Mouse (Mus musculus): ENCODE results near the gene Mreg.

The Mreg gene

DNA sequence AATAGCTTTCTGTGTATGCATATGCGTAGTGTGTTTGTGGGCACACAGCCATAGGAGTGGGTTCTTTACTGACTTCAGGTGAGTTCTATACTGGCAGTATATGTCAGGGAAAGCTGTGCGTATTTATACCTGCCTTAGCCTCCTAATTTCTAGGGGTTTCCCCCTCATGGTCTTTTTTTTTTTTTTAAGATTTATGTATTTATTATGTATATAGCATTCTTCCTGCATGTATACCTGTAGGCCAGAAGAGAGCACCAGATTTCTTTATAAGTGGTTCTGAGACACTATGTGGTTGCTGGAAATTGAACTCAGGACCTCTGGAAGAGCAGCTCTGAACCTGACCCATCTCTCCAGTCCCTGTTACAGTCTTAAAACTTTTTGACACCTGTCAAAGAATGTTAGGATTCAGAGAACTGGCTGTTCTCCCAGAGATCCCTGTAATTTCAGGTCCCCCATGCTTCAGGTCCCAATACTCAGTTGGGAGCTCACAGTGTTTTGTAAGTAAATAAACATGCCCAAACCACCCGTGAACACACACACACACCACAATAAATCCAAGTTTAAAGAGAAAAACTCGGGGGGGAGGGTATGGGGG lies 14.9 kb upstream of the Mreg start:
- peak; percentile 19 for DNase-seq (ENCODE audit: low read depth)

DNA sequence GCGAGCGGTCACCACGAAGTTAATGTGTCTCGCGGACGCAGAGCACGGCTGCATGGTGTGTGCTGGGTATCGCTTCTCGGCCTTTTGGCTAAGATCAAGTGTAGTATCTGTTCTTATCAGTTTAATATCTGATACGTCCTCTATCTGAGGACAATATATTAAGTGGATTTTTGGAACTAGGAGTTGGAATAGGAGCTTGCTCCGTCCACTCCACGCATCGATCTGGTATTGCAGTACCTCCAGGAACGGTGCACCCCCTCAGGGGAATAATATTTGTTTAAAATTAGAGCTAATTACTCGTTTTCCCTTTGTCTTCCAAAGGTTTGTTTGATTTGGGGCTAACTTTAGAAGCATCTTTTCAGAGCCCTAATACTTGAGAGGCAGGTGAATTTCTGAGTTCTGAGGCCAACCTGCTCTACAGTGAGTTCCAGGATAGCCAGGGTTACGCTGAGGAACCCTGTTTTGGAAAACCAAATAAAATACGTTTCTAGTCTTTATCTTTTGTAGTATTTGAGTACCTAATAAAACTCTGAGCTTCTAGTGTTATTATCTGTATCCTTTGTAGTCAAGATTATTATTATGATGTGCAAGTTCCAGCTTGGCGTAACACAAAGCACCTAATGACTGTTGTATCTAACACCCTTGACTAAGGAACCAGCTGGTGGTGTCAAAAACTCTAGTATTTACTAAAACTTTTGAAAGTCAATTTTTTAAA lies 14.2 kb upstream of the Mreg start:
- peak; percentile 60 for DNase-seq (ENCODE audit: low read depth)

DNA sequence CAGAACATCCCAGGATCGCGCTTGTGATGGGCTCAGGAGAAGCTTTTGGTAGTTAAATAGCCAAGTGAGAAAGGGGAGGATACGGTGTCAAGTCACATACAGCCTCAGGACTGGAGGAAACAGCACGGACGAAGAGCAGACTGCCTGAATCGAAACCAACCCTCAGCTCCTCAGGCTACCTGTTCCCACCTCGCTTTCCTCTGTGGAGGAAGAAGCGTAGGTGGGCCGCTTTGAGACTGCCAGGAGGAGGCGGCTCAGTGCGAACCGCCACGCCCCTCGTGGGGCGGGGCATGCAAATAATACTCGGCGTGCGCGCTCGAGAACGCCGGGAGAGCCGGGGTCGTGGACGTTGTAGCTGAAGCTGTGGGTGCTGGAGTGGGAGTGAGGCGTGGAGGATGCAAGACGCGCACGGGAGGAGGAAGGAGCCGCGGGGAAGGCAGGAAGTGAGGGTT lies 13.6 kb upstream of the Mreg start:
- DNase-seq (ENCODE audit: low read depth), result peak; percentile 90

DNA sequence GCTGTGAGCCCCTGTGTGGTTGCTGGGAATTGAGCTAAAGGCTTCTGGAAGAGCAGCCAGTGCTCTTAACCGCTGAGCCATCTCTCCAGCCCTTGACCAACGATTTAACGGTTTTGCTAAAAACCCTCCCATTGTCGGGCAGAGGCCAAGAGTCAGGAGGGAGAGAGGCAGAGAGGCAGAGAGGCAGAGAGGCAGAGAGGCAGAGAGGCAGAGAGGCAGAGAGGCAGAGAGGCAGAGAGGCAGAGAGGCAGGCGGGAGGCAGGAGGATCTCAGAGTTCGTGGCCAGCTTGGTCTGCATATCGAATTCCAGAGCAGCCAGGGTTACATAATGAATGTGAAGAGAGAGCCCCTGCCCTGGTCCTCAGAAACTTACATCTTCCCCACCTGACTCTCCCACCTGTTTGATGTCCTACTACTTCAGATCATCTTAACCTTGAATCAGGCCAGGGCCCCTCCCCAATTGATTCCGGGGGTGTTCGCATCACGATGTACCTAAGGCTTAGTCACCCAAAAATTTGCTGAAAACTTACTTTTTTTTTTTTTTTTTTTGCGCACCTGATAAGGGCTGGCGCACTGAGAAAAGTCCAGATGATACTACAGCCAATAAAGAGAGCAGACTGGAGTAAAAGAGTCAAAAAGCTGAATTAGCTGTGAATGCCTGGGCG lies 13.1 kb upstream of the Mreg start:
- no peak for DNase-seq (ENCODE audit: low read depth)

DNA sequence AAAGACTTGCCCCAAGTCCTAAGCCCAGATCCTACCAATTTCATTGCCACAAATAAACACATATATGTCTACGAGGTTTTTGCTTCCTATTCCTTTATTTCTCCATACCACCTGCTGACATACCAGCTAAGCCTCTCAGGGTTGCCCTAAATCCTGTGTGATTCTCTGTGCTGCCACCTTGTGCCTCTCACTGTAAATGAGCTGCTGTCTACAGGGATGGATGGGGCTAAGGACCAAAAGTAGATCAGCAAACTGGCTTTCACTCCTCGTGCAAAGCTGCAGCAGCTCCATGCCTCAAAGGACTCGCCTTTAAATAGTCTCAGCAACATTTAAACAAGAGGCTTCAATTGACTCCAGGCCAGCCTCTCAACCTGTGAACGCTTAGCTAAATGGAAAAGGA lies 7.9 kb upstream of the Mreg start:
- DNase-seq (ENCODE audit: low read depth), result no peak

DNA sequence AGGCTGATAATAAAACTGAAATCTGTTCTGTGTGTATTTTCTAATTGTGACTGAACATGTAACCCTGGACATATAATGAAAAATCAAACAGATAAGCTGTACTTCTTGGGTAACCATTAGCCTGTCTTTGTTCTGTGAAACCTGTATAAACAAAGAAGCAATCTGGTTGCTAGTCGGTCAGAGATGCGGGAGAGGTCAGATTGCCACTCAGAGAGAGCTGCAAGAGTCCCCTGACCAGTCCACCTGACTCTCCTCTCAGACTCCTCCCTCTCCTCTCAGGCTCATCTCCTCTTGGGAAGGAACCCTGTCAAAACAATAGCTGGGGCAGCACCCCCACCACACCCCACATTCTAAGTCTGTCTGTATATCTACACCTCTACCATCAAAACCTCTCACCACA lies 7.0 kb upstream of the Mreg start:
- DNase-seq (ENCODE audit: low read depth), result no peak

DNA sequence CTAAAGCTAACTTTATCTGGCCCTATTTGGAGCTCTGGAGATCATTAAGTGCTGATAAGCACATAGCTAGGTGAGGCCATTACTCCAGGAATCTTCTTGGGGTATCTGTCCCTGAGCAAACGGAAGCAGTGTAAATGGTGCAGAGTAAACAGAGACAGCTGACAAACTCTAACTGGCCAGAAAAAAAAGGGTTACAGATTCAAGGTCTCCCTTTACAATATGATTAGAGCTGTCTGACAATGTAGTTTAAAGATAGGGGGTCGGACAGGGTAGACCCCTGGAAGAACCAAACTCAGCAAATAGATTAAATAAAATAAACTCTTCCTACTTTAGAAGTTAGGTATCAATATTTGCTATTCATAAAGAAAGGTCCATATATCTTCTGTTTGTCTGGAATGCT lies 6.5 kb upstream of the Mreg start:
- DNase-seq (ENCODE audit: low read depth), result no peak

DNA sequence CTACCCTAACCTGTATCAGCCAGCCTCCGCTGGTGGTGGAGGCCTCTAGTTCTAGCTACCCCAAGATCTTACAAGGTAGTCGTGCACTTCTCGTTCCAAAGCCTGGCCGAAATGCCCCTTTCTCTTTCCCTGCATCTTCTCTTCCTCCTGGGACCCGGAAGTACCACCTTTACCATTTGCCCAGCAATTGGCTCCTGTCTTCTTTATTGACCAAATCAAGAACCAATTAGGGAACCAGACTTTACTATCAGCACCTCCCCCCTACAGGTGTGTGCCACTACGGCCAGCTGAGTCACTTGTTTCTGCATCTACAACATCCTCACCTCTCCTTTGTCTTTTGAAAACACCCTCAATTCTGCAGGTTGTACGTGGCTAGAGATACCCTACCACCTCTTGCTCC lies 4.7 kb upstream of the Mreg start:
- no peak for DNase-seq (ENCODE audit: low read depth)

DNA sequence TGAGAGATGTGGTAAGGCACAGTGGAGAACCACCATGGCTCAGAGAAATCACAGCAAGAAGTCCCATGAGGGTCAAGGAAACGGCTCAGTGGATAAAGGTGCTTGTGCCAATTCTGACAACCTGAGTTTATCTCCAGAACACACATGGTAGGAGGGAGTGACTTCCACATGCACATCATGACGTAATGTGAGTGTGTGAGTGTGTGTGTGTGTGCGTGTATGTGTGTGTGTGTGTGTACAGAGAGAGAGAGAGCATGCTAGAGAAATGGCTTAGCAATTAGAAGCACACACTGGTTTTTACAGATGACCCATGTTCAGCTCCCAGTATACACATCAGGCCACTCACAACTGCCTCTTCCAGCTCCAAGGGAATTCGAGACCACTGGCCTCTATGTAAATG lies 3.1 kb upstream of the Mreg start:
- no peak for DNase-seq (ENCODE audit: low read depth)

DNA sequence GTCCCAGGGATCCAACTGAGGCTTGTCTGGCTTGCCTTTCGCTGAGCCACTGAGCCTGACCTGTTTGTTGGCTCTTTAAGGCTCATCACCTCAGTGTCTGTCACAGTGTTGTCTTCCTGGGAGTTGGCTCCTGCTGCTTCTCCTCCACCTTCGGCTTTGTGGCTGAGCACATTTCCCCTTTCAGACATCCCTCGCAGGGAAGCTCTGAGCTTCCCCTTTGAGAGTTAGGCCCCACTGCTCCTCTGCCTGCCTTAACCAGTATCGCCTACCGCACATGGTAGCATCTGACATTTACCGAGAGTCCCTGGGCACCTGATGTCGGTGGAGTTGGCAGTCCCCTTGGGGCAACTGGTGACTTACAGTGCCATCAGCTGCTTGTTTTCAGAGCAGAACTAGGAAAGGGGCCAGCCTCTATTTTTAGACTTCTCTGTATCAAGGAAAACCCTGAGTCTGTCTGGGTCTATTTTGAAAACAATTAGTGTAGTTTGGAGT lies 2.4 kb upstream of the Mreg start:
- no peak for DNase-seq (ENCODE audit: low read depth)

DNA sequence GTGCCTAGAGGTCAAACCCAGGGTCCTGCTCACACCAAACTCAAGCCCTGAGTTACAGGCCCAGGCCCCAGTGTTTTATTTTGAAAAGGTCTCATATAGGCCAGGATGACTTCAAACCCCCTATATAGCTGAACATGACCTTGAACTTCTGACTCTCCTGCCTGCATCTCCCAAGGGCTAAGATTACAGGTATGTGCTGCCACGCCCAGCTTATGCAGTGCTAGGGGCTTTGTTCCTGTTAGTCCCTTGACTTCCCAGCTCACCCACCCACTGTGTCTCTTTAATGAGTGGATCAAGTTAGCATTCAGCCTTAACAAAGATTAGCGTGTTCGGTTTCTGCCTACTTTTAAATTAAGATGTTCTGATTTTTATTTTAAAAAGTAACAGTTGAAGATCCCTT lies 1.8 kb upstream of the Mreg start:
- DNase-seq (ENCODE audit: low read depth), result no peak

DNA sequence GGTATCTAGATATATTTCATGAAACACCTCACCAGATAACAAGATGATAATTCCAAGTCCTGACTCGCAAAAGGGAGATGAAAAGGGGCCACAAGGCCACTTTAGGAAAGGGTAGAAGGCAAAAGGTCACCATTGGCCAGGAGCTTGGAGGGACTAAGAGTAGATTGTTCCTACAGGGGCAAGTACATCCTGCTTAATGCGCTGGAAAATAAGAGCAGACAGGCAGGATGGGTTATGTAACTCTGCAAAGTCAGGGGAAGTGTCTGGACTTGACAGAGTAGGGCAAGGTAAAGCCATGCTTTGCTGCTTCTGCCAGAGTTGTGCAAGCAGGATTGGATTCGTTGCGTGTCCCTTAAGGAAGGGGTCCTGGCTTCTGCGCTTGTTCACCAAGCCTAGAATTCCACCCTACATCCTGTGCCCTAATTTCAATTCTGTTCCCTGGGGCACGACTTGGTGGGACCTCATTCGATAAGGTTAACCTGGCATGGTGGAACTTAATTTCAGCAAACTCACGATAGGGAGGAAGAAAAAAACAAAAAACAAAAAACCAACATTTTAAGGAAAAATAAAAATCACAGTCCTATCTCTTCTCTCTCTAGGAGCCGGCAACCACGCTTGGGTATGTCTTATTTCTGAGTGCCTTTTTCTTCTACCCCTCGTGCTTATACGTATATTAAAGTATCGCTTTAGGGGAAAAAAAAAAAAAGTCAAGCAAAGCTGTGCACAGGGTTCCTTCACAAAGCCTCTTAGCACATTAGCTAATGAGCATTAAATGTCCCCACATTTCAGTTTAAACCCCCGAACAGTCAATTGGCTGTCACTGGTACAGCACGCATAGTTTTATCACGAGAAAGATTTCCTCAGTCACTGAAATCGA lies 1.1 kb downstream of the Mreg start:
- DNase-seq (ENCODE audit: low read depth), result no peak

DNA sequence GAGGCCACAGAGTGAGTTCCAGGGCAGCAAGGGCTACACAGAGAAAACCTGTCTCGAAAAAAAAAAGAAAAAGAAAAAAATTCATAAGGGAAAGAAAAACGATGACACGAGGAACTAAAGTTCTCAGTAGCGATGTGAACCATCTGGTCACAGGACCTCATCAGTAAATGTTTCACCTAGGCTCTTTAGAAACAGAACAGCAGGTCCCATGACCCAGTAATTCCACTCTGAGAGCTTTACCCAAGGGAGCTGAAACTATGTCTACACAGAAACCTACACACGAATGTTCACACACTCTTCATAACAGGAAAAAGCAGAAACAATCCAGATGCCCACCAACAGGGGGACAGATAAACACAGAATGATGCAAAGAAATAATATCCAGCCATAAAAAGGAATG lies 4.0 kb downstream of the Mreg start:
- no peak for DNase-seq (ENCODE audit: low read depth)

DNA sequence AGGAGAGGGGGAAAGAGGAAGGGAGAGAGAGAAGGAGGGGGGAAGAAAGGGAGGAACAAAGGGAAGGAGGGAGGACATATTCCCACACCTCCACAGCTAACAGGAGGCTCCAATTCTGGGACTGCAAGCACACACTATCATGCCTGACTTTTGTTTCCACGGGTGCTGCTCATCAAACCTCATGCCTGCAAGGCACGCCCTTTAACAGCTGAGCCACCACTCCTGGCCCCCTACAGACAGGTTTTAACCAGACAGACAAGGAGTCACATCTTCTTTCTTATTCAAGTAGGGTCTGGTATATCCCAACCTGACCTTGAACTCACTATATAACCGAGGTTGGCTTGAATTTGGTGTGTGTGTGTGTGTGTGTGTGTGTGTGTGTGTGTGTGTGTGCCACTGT lies 7.0 kb downstream of the Mreg start:
- DNase-seq (ENCODE audit: low read depth), result no peak

DNA sequence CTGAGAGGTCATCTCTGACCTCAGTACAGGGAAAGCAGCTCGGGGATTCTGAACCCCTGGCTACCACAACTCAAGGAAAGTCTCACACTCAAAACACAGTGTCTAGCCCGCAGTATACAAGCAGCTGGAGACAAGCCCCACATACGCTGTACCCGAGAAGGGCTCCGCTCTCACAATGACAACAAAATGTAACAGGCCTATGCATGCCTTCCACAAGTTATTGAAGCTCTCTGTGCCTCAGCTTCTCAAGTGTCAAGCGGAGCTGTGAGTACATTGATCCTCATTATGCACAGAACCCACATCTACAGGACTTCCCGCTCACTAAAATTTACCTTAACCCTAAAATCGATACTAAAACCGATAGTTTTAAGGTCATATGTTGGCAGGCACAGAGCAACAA lies 8.9 kb downstream of the Mreg start:
- DNase-seq (ENCODE audit: low read depth), result no peak

DNA sequence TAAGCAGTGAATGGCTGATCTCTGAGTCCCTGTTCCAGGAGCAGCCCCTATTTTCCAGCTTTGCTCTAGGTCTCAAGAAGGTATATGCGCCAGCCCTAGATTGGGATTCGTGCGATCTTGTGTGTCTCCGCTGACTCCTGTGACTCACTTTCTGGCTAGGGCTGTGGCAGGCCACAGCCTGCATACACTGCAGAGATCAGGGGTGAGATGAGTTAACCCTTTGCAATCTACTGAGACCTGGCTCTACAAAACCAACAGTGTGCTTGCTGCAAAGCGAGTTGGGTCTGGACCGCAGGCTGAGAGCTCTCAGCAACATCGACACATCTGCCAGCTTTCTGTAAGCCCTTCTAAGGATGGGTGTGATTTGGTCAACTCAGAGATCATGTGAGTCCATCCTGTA lies 9.4 kb downstream of the Mreg start:
- no peak for DNase-seq (ENCODE audit: low read depth)

DNA sequence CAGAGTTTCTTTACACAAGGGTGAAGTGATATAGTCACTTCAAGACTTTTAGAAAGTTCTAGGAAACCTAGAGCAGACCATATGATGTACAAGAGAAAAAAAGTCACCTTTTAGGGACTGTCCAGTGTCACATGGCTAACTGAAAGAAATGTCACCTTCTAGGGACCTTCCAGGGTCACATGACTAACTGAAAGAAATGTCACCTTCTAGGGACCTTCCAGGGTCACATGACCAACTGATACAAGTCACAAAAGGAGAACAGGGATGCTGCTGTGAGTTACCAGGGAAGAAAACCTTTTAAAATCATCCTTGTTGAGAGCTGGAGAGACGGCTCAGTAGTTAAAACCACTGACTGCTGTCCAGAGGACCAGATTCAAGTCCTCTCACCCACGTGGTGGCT lies 10.0 kb downstream of the Mreg start:
- DNase-seq (ENCODE audit: low read depth), result no peak

DNA sequence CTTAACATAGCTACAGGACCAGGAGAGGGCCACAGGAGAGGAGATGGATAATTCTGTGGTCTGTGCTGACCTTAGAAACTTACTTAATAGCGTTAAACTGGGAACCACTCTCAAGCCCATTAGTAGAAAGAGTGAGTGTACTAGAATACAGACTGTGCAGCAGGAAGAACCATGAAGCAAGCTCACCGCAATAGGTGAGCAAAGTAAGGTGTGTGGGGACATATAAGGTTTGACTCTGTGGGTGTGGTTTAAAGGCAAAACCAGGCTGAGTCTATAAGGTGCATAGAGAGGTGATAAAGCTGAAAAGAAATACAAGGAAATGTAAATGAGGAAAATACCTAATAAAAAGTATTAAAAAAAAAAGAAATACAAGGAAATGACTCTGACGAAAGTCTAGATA lies 11.0 kb downstream of the Mreg start:
- no peak for DNase-seq (ENCODE audit: low read depth)

DNA sequence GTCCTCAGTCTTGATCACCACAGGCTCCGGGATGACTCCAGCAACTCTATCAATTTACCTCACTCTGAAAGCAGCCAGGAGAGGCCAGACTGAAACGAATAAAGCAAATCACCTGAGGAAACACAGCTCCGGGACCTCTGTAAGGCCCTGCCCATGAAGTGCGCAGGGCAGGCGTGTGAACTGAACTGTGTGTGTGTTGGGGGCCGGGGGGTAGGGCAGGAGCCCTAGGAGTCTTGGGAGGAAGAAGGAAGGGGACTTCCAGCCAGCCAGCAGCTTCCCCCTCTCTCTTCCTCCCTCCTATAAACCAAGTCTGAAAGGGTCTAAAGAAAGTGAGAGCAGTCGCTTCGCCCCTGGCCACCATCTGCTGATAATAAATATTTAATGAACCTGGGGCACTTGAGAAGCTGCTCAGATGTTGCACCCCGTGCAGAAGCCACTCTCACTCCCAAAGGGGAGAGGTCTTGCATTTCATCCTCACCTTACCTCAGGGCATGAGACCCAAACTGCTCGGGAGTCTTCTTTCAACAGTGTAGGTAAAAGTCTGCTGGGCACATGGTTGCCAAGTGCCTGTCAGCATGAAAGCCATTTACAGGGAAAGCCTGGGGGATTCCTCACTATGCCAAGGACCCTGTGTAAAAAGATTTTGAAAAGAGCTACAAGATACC lies 13.8 kb downstream of the Mreg start:
- DNase-seq (ENCODE audit: low read depth), result no peak

DNA sequence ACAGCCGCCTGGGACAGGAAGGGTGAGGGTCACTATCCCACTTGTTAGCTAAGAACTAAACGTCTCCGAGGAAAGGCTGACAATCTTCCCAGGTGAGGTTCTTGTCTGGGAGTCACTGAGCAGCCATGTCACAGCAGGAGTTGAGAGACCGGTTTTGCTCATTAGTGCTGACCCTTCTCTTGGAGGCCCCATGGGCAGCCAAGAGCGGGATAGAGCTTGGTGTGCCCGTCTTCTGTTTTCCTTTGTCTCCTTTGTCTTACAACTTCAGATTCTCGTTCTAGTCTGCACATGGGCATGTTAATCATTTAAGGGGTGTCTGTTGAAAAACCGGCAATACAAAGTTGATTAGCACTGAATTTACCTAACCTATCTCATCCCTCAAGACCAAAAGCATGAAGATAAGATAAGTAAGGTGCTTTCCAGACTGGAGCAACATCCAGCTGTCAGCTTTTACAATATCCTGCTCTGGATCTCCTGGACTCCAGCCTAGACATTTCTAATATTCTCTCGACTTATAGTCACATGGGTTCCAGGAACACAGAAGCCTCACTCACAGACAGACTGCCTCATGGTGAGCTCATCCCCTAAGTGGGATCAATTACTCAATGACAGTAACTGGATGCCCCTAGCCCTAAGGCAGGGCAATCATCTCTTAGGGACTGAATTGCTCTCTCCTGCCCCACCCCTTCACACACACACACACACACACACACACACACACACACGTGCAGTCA lies 15.3 kb downstream of the Mreg start:
- no peak for DNase-seq (ENCODE audit: low read depth)

DNA sequence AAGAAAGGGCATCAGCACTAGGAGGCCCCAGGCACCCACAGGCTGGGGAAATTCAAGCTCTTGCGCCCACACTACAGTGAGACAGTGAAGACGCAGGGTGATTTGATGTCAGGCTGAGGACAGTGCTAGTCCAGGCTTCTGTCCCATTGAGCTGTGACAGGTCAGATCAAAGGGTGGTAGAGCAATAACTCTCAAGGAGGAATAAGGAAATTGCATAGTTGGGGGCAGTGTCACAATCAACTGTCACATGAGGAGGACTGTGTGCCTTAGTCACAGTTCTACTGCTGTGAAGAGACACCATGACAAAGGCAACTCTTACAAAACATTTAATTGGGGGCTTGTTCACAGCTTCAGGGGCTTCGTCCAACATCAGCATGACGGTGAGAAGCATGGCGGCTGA lies 16.0 kb downstream of the Mreg start:
- DNase-seq (ENCODE audit: low read depth), result no peak

Data from induced T-regulatory cell, adult 2 months (primary cell).